Comparison of ENCODE assay signal across 18 mouse cellular contexts in genomic region chr4:129881661-129882060, GRCm38 (mm10). TPM values are rescaled to one million over a fixed set of nuclear protein-coding genes. Genes with fewer than 3 reads are reported as not detected.
DNase-seq lines count a peak whose midpoint lies in the region; ATAC-seq lines count a peak whose summit lies in the region.
"Had no signal": no experiment of that assay in that cellular context is flagged by ENCODE, and none has a peak within 500 bp of the region (broad histone marks: within the 10 kb centered on the region; RNA-seq: fewer than 3 reads in every experiment).

No protein-coding gene starts in this region.

- peak; percentile 92 for DNase-seq in heart, adult 11 months
- DNase-seq in heart, adult 8-10 months (ENCODE audit: low spot score) = no peak
- DNase-seq in liver, embryonic 11.5 days (ENCODE audit: low spot score) = no peak
- DNase-seq in embryonic facial prominence, embryonic 10.5 days (ENCODE audit: low spot score) = no peak
- no peak for DNase-seq in B cell, adult 2 months
- DNase-seq: adrenal gland, postnatal 36 days; cerebellum, postnatal 14 days; layer of hippocampus, postnatal 36 days; lung, postnatal 36 days; retina, postnatal 1 day had no signal

- no peak for ATAC-seq in liver, embryonic 15.5 days (ENCODE audit: insufficient read depth)
- ATAC-seq in liver, embryonic 11.5 days (replicated peaks; ENCODE audit: low FRiP score) = no peak
- ATAC-seq in limb, embryonic 15.5 days (ENCODE audit: insufficient number of reproducible peaks, low FRiP score, low TSS enrichment, low read depth) = no peak
- ATAC-seq in monocyte, adult 5-6 weeks (replicated peaks; ENCODE audit: insufficient number of reproducible peaks, low FRiP score, low TSS enrichment, poor library complexity, severe bottlenecking) = no peak
- ATAC-seq: forebrain, embryonic 14.5 days; Patski had no signal

- no peaks in the 10 kb centered on the region for H3K36me3 ChIP-seq in liver, embryonic 15.5 days (replicated peaks)
- H3K36me3 ChIP-seq in liver, embryonic 11.5 days (ENCODE audit: control insufficient read depth, insufficient read depth, low read length) = no peaks in the 10 kb centered on the region
- H3K36me3 ChIP-seq in embryonic facial prominence, embryonic 10.5 days (replicated peaks) = no peaks in the 10 kb centered on the region
- H3K36me3 ChIP-seq in limb, embryonic 15.5 days = no peaks in the 10 kb centered on the region

- peak overlapping the region; percentile 49; the same call in 1 of the 2 replicates for H3K4me2 ChIP-seq in liver, embryonic 15.5 days
- H3K4me2 ChIP-seq in liver, embryonic 11.5 days = no peak overlapping the region
- H3K4me2 ChIP-seq in limb, embryonic 15.5 days = no peak overlapping the region

- H3K27me3 ChIP-seq in liver, embryonic 15.5 days = no peaks in the 10 kb centered on the region
- H3K27me3 ChIP-seq in liver, embryonic 11.5 days (replicated peaks; ENCODE audit: control insufficient read depth, insufficient read depth, low read length) = no peaks in the 10 kb centered on the region
- H3K27me3 ChIP-seq in embryonic facial prominence, embryonic 10.5 days (replicated peaks; ENCODE audit: low read depth, poor library complexity, severe bottlenecking) = no peaks in the 10 kb centered on the region
- H3K27me3 ChIP-seq in limb, embryonic 15.5 days = no peaks in the 10 kb centered on the region
- H3K27me3 ChIP-seq: Patski had no signal

- H3K9me3 ChIP-seq in liver, embryonic 15.5 days (replicated peaks) = no peaks in the 10 kb centered on the region
- no peaks in the 10 kb centered on the region for H3K9me3 ChIP-seq in liver, embryonic 11.5 days (ENCODE audit: control insufficient read depth, low read length)
- no peaks in the 10 kb centered on the region for H3K9me3 ChIP-seq in embryonic facial prominence, embryonic 10.5 days
- no peaks in the 10 kb centered on the region for H3K9me3 ChIP-seq in limb, embryonic 15.5 days

- H3K9ac ChIP-seq in liver, embryonic 15.5 days = no peak overlapping the region
- H3K9ac ChIP-seq in liver, embryonic 11.5 days (ENCODE audit: low read depth, low read length) = no peak overlapping the region
- H3K9ac ChIP-seq in limb, embryonic 15.5 days = no peak overlapping the region

- peaks cover 54% of the 10 kb centered on the region for H3K4me1 ChIP-seq in liver, embryonic 15.5 days (replicated peaks)
- H3K4me1 ChIP-seq in liver, embryonic 11.5 days (replicated peaks; ENCODE audit: control insufficient read depth, insufficient read depth, low read length) = peaks cover 28% of the 10 kb centered on the region; the same call in 1 of the 2 replicates
- peaks cover 66% of the 10 kb centered on the region for H3K4me1 ChIP-seq in embryonic facial prominence, embryonic 10.5 days
- peaks cover 26% of the 10 kb centered on the region for H3K4me1 ChIP-seq in limb, embryonic 15.5 days

- H3K4me3 ChIP-seq in liver, embryonic 15.5 days (replicated peaks) = no peak overlapping the region
- no peak overlapping the region for H3K4me3 ChIP-seq in liver, embryonic 11.5 days (ENCODE audit: low read depth, low read length)
- H3K4me3 ChIP-seq in embryonic facial prominence, embryonic 10.5 days = no peak overlapping the region
- no peak overlapping the region for H3K4me3 ChIP-seq in limb, embryonic 15.5 days
- H3K4me3 ChIP-seq: myocyte had no signal

- WGBS in liver, embryonic 15.5 days (ENCODE audit: insufficient replicate concordance) = 18% methylated on average over 3 of the region's 3 CpGs
- WGBS in liver, embryonic 11.5 days = 23% methylated on average over 3 of the region's 3 CpGs
- 23% methylated on average over 3 of the region's 3 CpGs for WGBS in embryonic facial prominence, embryonic 10.5 days
- 34% methylated on average over 3 of the region's 3 CpGs for WGBS in limb, embryonic 15.5 days

- 0 out of 2 replicates have a peak overlapping the region, but pooled peaks have one; percentile 75 for H3K27ac ChIP-seq in liver, embryonic 15.5 days (replicated peaks)
- H3K27ac ChIP-seq in liver, embryonic 11.5 days (ENCODE audit: low read depth, low read length) = no peak overlapping the region
- peak overlapping the region; percentile 54 for H3K27ac ChIP-seq in embryonic facial prominence, embryonic 10.5 days (replicated peaks)
- H3K27ac ChIP-seq in limb, embryonic 15.5 days = 0 out of 2 replicates have a peak overlapping the region, but pooled peaks have one; percentile 74

RNA-seq across cellular contexts. Expression of gene Spocd1, which starts 47.4 kb away (rescaled TPM):
- total RNA-seq in heart, adult 8-10 months (2022) = under 1 TPM in 1 of 4 experiments, not detected in 3; 0.09 TPM
- not detected in 2 replicates for polyA plus RNA-seq in liver, embryonic 15.5 days (2015; fragmentation: Nextera tagmentation; extraction: Ambion mirVana)
- polyA plus RNA-seq in liver, embryonic 11.5 days (2014; fragmentation: Nextera tagmentation; extraction: Ambion mirVana) = 0.07 and 0.17 TPM in 2 replicates
- polyA plus RNA-seq in embryonic facial prominence, embryonic 10.5 days (2016; fragmentation: Nextera tagmentation; extraction: Ambion mirVana) = not detected in 2 replicates
- 0.07 and 0.08 TPM in 2 replicates for polyA plus RNA-seq in limb, embryonic 15.5 days (2015; fragmentation: Nextera tagmentation; extraction: Ambion mirVana)
- total RNA-seq in monocyte, adult 5-6 weeks (2017) = not detected in 3 replicates
- polyA plus RNA-seq: forebrain, embryonic 14.5 days; hindbrain, embryonic 11.5 days; kidney, embryonic 14.5 days; myocyte had no signal
